Mouse (Mus musculus) liver, postnatal 0 days (tissue): Measurements from ENCODE around the gene Slc17a5. TPM values are rescaled to one million over a fixed set of nuclear protein-coding genes. Genes with fewer than 3 reads are reported as not detected.

Source experiments
- ATAC-seq: fragments of 200-750 bp; cut with Nextera tagmentation; 2 replicates; pipeline ENCODE4 v1.8.0; 2017; ENCODE audit warnings: mild to moderate bottlenecking, moderate library complexity
- DNase-seq: peaks from one replicate; pipeline ENCODE4 v3.0.0-alpha.2; 2016
- H3K27ac ChIP-seq: fragments of 300-500 bp; sonication (generic); 2 replicates; pipeline ENCODE4 v1.5.1; 2014; ENCODE audit warnings: antibody characterized with exemption, moderate library complexity, mild to moderate bottlenecking, low read depth
- H3K27me3 ChIP-seq: fragments of 300-500 bp; sonication (generic); 2 replicates; pipeline ENCODE4 v1.6.1; 2014; ENCODE audit warnings: low read length, control low read depth, mixed read lengths; ENCODE audit not compliant: insufficient read depth
- H3K36me3 ChIP-seq: fragments of 300-500 bp; sonication (generic); replicated peaks from 2 replicates; pipeline ENCODE4 v1.6.1; 2014; ENCODE audit warnings: mild to moderate bottlenecking, control low read depth, low read length, moderate library complexity, mixed read lengths; ENCODE audit not compliant: insufficient read depth
- H3K4me1 ChIP-seq: fragments of 300-500 bp; sonication (generic); 2 replicates; pipeline ENCODE4 v1.6.1; 2014; ENCODE audit warnings: antibody characterized with exemption, mild to moderate bottlenecking, control low read depth; ENCODE audit not compliant: insufficient read depth
- H3K4me2 ChIP-seq: fragments of 300-500 bp; sonication (generic); 2 replicates; pipeline ENCODE4 v1.6.1; 2014; ENCODE audit warnings: low read depth, mild to moderate bottlenecking, low read length, moderate library complexity, mixed read lengths
- H3K4me3 ChIP-seq: fragments of 300-500 bp; sonication (generic); 2 replicates; pipeline ENCODE4 v1.5.1; 2014; ENCODE audit warnings: low read depth, low read length
- H3K9ac ChIP-seq: fragments of 300-500 bp; sonication (generic); replicated peaks from 2 replicates; pipeline ENCODE4 v1.6.1; 2014; ENCODE audit warnings: mild to moderate bottlenecking, moderate library complexity
- H3K9me3 ChIP-seq: fragments of 300-500 bp; sonication (generic); 2 replicates; pipeline ENCODE4 v1.6.1; 2016; ENCODE audit warnings: mild to moderate bottlenecking, control low read depth, low read length, mixed read lengths
- CTCF ChIP-seq: sonication (generic); IDR thresholded peaks from 2 replicates; pipeline ENCODE4 v1.5.1; 2016; ENCODE audit warnings: antibody characterized with exemption, low read depth
- EP300 ChIP-seq: IDR thresholded peaks from 2 replicates; pipeline ENCODE4 v1.6.1; 2016; ENCODE audit warnings: antibody characterized with exemption, low read depth, mild to moderate bottlenecking
- WGBS: fragments of 180-500 bp; shearing (Covaris S2); extraction: QIAGEN DNeasy Blood & Tissue Kit; methylation state at CpG from one replicate; pipeline ENCODE4 v1.1.7; 2014; ENCODE audit not compliant: insufficient replicate concordance; 5-methylcytosine and 5-hydroxymethylcytosine counted together
- polyA plus RNA-seq: library from polyadenylated mRNA; unstranded; fragments of >200 nt; fragmentation: Nextera tagmentation; extraction: Ambion mirVana; gene quantifications from 2 replicates; pipeline ENCODE4 v1.2.1, GENCODE M21; 2015

Gene Slc17a5
- polyA plus RNA-seq, 1 experiment from 2014 or later = 6.2 TPM

- Histone ChIP-seq H3K27ac (no peak overlapping the region), H3K27me3 (no peaks in the 10 kb centered on the region), H3K4me1 (no peaks in the 10 kb centered on the region), H3K9ac (no peak overlapping the region), H3K4me2 (no peak overlapping the region), H3K36me3 (no peaks in the 10 kb centered on the region), H3K4me3 (no peak overlapping the region), H3K9me3 (no peaks in the 10 kb centered on the region)
- ATAC-seq = no peak
- no peak for TF ChIP-seq CTCF
- no peak for TF ChIP-seq EP300
- WGBS = 49% methylated on average over 4 of the region's 4 CpGs
- DNase-seq = no peak
Measured at GRCm38 (mm10) chr9:78551761-78552160, 36.1 kb downstream of the Slc17a5 start.

GRCm38 (mm10) chr9:78547742-78548141 is 40.1 kb downstream of the Slc17a5 start:
- no peak for ATAC-seq
- WGBS = 88% methylated on average over 12 of the region's 12 CpGs

GRCm38 (mm10) chr9:78546944-78547343 is 40.9 kb downstream of the Slc17a5 start:
- no peaks in the 10 kb centered on the region for H3K4me1 ChIP-seq
- no peaks in the 10 kb centered on the region for H3K36me3 ChIP-seq
- DNase-seq (no peak), ATAC-seq (no peak)
- no peak overlapping the region for H3K4me2 ChIP-seq
- H3K27ac ChIP-seq = no peak overlapping the region
- H3K27me3 ChIP-seq = no peaks in the 10 kb centered on the region
- TF ChIP-seq CTCF = no peak
- TF ChIP-seq EP300 = no peak
- no peak overlapping the region for H3K4me3 ChIP-seq
- no peak overlapping the region for H3K9ac ChIP-seq
- no peaks in the 10 kb centered on the region for H3K9me3 ChIP-seq
- WGBS = 73% methylated on average over 7 of the region's 7 CpGs

More at GRCm38 (mm10) chr9:78547742-78548141, 40.1 kb downstream of the Slc17a5 start:
- Histone ChIP-seq H3K9me3 (no peaks in the 10 kb centered on the region), H3K9ac (no peak overlapping the region), H3K27ac (no peak overlapping the region), H3K4me1 (no peaks in the 10 kb centered on the region), H3K27me3 (no peaks in the 10 kb centered on the region), H3K4me3 (no peak overlapping the region), H3K4me2 (no peak overlapping the region), H3K36me3 (no peaks in the 10 kb centered on the region)
- no peak for DNase-seq
- no peak for TF ChIP-seq EP300
- TF ChIP-seq CTCF = peak; percentile 61

- 87% methylated on average over 14 of the region's 14 CpGs for WGBS
- Histone ChIP-seq H3K4me2 (no peak overlapping the region), H3K36me3 (no peaks in the 10 kb centered on the region), H3K9ac (no peak overlapping the region), H3K4me1 (no peaks in the 10 kb centered on the region), H3K9me3 (no peaks in the 10 kb centered on the region), H3K27ac (no peak overlapping the region), H3K4me3 (no peak overlapping the region), H3K27me3 (no peaks in the 10 kb centered on the region)
- ATAC-seq = no peak
- TF ChIP-seq CTCF = no peak
- TF ChIP-seq EP300 = no peak
- no peak for DNase-seq
Measured at GRCm38 (mm10) chr9:78541758-78542157, 46.1 kb downstream of the Slc17a5 start.

- Histone ChIP-seq H3K4me2 (no peak overlapping the region), H3K4me3 (no peak overlapping the region), H3K27me3 (no peaks in the 10 kb centered on the region), H3K27ac (no peak overlapping the region), H3K9ac (no peak overlapping the region), H3K36me3 (no peaks in the 10 kb centered on the region), H3K9me3 (no peaks in the 10 kb centered on the region), H3K4me1 (peaks cover 10% of the 10 kb centered on the region)
- DNase-seq = no peak
- TF ChIP-seq CTCF (no peak), EP300 (no peak)
- no peak for ATAC-seq
- 39% methylated on average over 6 of the region's 6 CpGs for WGBS
Measured at GRCm38 (mm10) chr9:78538421-78538820, 49.4 kb downstream of the Slc17a5 start.

- TF ChIP-seq EP300 (no peak), CTCF (no peak)
- no peak for DNase-seq
- no peak for ATAC-seq
- H3K4me2 ChIP-seq = no peak overlapping the region
- H3K4me1 ChIP-seq = peaks cover 15% of the 10 kb centered on the region
- no peak overlapping the region for H3K9ac ChIP-seq
- H3K27me3 ChIP-seq = no peaks in the 10 kb centered on the region
- no peaks in the 10 kb centered on the region for H3K36me3 ChIP-seq
- H3K4me3 ChIP-seq = no peak overlapping the region
- no peak overlapping the region for H3K27ac ChIP-seq
- WGBS = 84% methylated on average over 9 of the region's 9 CpGs
- H3K9me3 ChIP-seq = no peaks in the 10 kb centered on the region
Measured at GRCm38 (mm10) chr9:78537154-78537873, 50.5 kb downstream of the Slc17a5 start.
